Mouse (Mus musculus) forebrain, postnatal 0 days (tissue): ENCODE measurements at regions not wholly inside any gene's neighbourhood (a gene's known extent, or its start where the extent isn't known, plus 50 kb on each side); places are given as distances from the start of the nearest gene placed in this dataset.

Source experiments
- ATAC-seq: fragments of 200-750 bp; cut with Nextera tagmentation; 2 replicates; pipeline ENCODE4 v1.8.0; 2017; ENCODE audit warnings: mild to moderate bottlenecking, moderate library complexity
- DNase-seq: peaks from one replicate; pipeline ENCODE4 v3.0.0-alpha.2; 2015
- H3K27ac ChIP-seq: fragments of 300-500 bp; sonication (generic); 2 replicates; pipeline ENCODE4 v1.5.1; 2014; ENCODE audit warnings: low read depth, mild to moderate bottlenecking, antibody characterized with exemption, low read length, moderate library complexity, mixed read lengths
- H3K27me3 ChIP-seq: fragments of 300-500 bp; sonication (generic); 2 replicates; pipeline ENCODE4 v1.6.1; 2014; ENCODE audit warnings: mild to moderate bottlenecking, low read length, mixed read lengths; ENCODE audit not compliant: insufficient read depth
- H3K36me3 ChIP-seq: fragments of 300-500 bp; sonication (generic); 2 replicates; pipeline ENCODE4 v1.6.1; 2014; ENCODE audit warnings: mild to moderate bottlenecking, moderate library complexity; ENCODE audit not compliant: insufficient read depth
- H3K4me1 ChIP-seq: fragments of 300-500 bp; sonication (generic); 2 replicates; pipeline ENCODE4 v1.6.1; 2014; ENCODE audit warnings: antibody characterized with exemption; ENCODE audit not compliant: insufficient read depth
- H3K4me2 ChIP-seq: fragments of 300-500 bp; sonication (generic); 2 replicates; pipeline ENCODE4 v1.6.1; 2014; ENCODE audit warnings: low read depth, mild to moderate bottlenecking, moderate library complexity
- H3K4me3 ChIP-seq: fragments of 300-500 bp; sonication (generic); 2 replicates; pipeline ENCODE4 v1.5.1; 2014; ENCODE audit warnings: low read depth, low read length, mixed read lengths
- H3K9ac ChIP-seq: fragments of 300-500 bp; sonication (generic); 2 replicates; pipeline ENCODE4 v1.6.1; 2014; ENCODE audit warnings: mild to moderate bottlenecking
- H3K9me3 ChIP-seq: fragments of 300-500 bp; sonication (generic); 2 replicates; pipeline ENCODE4 v1.6.1; 2016; ENCODE audit warnings: low read length
- CTCF ChIP-seq: sonication (generic); IDR thresholded peaks from 2 replicates; pipeline ENCODE4 v1.5.1; 2016; ENCODE audit warnings: antibody characterized with exemption, control low read depth, low read depth
- WGBS: fragments of 180-500 bp; shearing (Covaris S2); extraction: QIAGEN DNeasy Blood & Tissue Kit; methylation state at CpG from one replicate; pipeline ENCODE4 v1.1.7; 2014; 5-methylcytosine and 5-hydroxymethylcytosine counted together

DNA sequence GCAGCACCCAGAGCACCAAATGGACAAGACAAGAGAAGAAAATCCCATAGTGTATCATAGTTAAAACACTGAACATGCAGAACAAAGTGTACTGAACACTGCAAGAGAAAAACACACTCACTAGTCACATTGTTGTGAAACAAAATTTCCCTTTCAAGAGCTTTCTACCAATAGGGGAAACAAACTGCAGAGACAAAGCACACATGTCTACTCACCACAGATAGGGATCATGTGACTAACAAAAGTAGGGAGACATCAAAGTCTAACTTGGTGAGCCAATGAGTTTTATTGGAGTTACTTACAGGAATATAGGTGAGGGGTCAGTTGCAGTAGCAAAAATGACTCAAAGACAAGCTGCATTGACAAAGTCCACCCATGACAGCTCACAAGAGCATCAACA, 431.5 kb upstream of the Pmfbp1 start:
- no peak overlapping the region for H3K9ac ChIP-seq
- no peaks in the 10 kb centered on the region for H3K36me3 ChIP-seq
- ATAC-seq (no peak), DNase-seq (no peak)
- TF ChIP-seq CTCF, result no peak
- H3K4me2 ChIP-seq, result no peak overlapping the region
- no peaks in the 10 kb centered on the region for H3K4me1 ChIP-seq
- no peak overlapping the region for H3K4me3 ChIP-seq
- H3K27me3 ChIP-seq, result no peaks in the 10 kb centered on the region
- no peaks in the 10 kb centered on the region for H3K9me3 ChIP-seq
- H3K27ac ChIP-seq, result no peak overlapping the region

DNA sequence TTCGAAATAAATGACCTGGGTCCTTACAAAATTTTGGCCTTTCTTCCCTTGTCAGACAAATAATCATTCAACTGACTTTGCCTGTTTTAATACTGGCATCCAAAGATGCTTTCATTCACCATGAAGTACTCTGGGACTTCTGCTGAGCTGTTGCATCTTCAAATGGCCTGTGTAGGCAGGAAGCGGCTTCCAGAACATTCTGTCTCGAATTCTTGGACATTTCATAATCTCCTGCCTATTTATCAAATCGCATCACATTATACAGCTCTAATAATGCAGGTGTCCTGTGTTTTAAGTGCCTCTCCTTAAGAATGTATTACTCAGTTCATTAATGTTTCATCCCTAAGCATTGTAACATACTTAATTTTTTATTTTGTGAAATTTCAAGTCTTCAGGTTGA, 420.1 kb upstream of the Pmfbp1 start:
- ATAC-seq (no peak), DNase-seq (no peak)
- Histone ChIP-seq H3K9me3 (no peaks in the 10 kb centered on the region), H3K27ac (no peak overlapping the region), H3K27me3 (no peaks in the 10 kb centered on the region), H3K4me2 (no peak overlapping the region), H3K4me3 (no peak overlapping the region), H3K9ac (no peak overlapping the region), H3K4me1 (no peaks in the 10 kb centered on the region), H3K36me3 (no peaks in the 10 kb centered on the region)
- no peak for TF ChIP-seq CTCF
- WGBS, result 88% methylated on average over 4 of the region's 4 CpGs

DNA sequence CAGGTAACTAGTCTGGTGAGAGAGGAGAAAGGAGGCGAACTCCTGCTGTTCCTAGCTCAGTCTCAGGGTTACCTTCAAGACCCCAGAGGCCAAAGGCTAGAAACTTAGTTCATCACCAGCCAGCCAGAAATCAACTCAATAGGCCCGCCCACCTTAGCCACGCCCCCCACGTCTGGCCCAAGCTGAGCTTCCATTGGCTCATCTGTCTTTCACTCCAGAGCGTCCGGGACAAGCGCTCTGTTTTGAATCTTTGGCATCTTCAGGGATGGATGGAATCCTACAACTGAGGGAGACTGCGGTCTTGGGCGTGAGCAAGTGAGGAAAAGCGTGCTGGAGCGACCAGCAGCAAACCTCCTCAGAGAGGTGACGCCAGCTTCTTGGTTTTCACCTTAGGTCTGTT, 418.8 kb upstream of the Pmfbp1 start:
- no peak for TF ChIP-seq CTCF
- Histone ChIP-seq H3K27me3 (no peaks in the 10 kb centered on the region), H3K27ac (no peak overlapping the region), H3K9me3 (no peaks in the 10 kb centered on the region), H3K9ac (no peak overlapping the region), H3K36me3 (no peaks in the 10 kb centered on the region), H3K4me2 (peak overlapping the region; percentile 30), H3K4me3 (no peak overlapping the region), H3K4me1 (no peaks in the 10 kb centered on the region)
- 16% methylated on average over 12 of the region's 12 CpGs for WGBS
- ATAC-seq (no peak), DNase-seq (peak; percentile 5)

DNA sequence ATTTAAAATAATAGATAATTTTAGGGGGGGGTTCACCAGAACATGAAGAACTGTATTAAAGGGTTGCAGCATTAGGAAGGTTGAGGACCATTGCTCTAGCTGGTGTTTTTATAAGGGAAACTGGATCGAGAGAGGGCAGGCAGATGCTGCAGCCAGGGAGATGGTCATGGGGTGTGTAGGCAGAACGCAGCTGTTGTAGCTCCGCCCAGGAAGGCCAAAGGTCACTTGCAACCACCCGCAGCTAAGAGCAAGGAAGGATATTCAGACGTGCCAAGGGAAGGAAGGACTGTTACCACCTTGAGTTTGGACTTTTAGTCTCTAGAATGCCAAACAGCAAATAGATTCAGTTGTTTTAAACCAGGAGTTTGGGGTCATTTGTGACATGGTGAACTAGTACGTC, 414.6 kb upstream of the Pmfbp1 start:
- Histone ChIP-seq H3K27ac (no peak overlapping the region), H3K27me3 (no peaks in the 10 kb centered on the region), H3K36me3 (no peaks in the 10 kb centered on the region), H3K9me3 (no peaks in the 10 kb centered on the region), H3K4me1 (no peaks in the 10 kb centered on the region), H3K4me2 (no peak overlapping the region), H3K9ac (no peak overlapping the region), H3K4me3 (no peak overlapping the region)
- TF ChIP-seq CTCF, result no peak
- WGBS, result 74% methylated on average over 6 of the region's 6 CpGs
- ATAC-seq (no peak), DNase-seq (no peak)

- H3K9me3 ChIP-seq, result no peaks in the 10 kb centered on the region
- no peak for ATAC-seq
Observed at GRCm38 (mm10) chr8:109081295-109081694, 412.5 kb upstream of the Pmfbp1 start.

DNA sequence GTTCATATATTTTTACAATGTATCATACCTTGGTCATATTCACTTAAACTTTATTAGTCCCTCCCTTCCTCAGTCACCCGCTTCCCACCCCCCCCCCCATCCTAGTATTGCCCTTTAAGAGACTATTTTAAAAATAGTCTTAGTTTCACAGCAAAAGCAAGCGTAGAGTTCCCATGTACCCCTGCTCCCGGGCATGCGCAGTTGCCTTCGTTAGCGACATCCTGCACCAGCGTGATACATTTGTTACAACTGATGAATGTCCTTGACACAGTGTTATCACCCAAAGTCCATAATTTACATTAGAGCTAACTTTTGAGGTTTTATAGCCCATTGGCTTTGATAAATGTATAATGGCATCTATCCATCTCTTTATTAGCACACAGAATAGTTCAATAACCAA, 408.7 kb upstream of the Pmfbp1 start:
- no peak overlapping the region for H3K27ac ChIP-seq
- H3K4me1 ChIP-seq, result no peaks in the 10 kb centered on the region
- ATAC-seq (no peak), DNase-seq (no peak)
- TF ChIP-seq CTCF, result no peak
- no peaks in the 10 kb centered on the region for H3K9me3 ChIP-seq
- H3K4me2 ChIP-seq, result no peak overlapping the region
- H3K9ac ChIP-seq, result no peak overlapping the region
- 91% methylated on average over 7 of the region's 7 CpGs for WGBS
- no peak overlapping the region for H3K4me3 ChIP-seq
- H3K27me3 ChIP-seq, result no peaks in the 10 kb centered on the region
- H3K36me3 ChIP-seq, result no peaks in the 10 kb centered on the region

More at GRCm38 (mm10) chr8:109081295-109081694, 412.5 kb upstream of the Pmfbp1 start:
- Histone ChIP-seq H3K36me3 (no peaks in the 10 kb centered on the region), H3K4me3 (no peak overlapping the region), H3K9ac (no peak overlapping the region), H3K4me1 (no peaks in the 10 kb centered on the region), H3K4me2 (no peak overlapping the region), H3K27me3 (no peaks in the 10 kb centered on the region), H3K27ac (no peak overlapping the region)
- WGBS, result 77% methylated on average over 5 of the region's 5 CpGs
- DNase-seq, result no peak
- no peak for TF ChIP-seq CTCF

GRCm38 (mm10) chr8:109087781-109088180, 406.0 kb upstream of the Pmfbp1 start:
- Histone ChIP-seq H3K27me3 (no peaks in the 10 kb centered on the region), H3K4me3 (no peak overlapping the region), H3K36me3 (no peaks in the 10 kb centered on the region), H3K4me2 (no peak overlapping the region), H3K9ac (no peak overlapping the region), H3K4me1 (no peaks in the 10 kb centered on the region), H3K27ac (no peak overlapping the region), H3K9me3 (no peaks in the 10 kb centered on the region)
- DNase-seq (no peak), ATAC-seq (no peak)
- 44% methylated on average over 1 of the region's 1 CpGs for WGBS
- TF ChIP-seq CTCF, result no peak

DNA sequence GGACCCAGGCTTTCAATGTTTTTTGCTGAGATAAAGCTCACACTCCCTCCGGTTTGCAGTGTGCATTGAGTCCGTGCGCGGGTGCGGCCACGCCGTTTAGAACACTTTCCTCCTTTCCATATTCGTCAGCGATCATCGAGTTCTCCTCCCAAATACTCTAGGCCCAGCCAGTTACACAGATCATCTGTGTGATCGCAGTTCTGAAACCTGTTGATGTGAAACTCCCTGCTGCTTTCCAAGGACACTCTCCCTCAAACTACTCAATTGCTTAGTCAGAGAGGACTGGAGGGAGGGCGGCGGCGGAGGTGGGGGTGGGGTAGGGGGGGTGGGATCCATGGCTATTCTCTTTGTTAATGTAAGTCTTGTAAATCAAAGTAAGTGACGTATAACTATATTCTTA, 394.2 kb upstream of the Pmfbp1 start:
- ATAC-seq (no peak), DNase-seq (no peak)
- no peaks in the 10 kb centered on the region for H3K27me3 ChIP-seq
- H3K27ac ChIP-seq, result no peak overlapping the region
- no peak for TF ChIP-seq CTCF
- WGBS, result 89% methylated on average over 15 of the region's 15 CpGs
- no peak overlapping the region for H3K4me2 ChIP-seq
- no peaks in the 10 kb centered on the region for H3K36me3 ChIP-seq
- H3K9me3 ChIP-seq, result no peaks in the 10 kb centered on the region
- no peaks in the 10 kb centered on the region for H3K4me1 ChIP-seq
- no peak overlapping the region for H3K9ac ChIP-seq
- H3K4me3 ChIP-seq, result no peak overlapping the region
